Mouse (Mus musculus): ENCODE data around the gene Hnrnpa3. TPM values are rescaled to one million over a fixed set of nuclear protein-coding genes. Genes with fewer than 3 reads are reported as not detected.

The Hnrnpa3 gene
- polyA plus RNA-seq, 1 experiment from 2014 or later: 235 TPM

- H3K9me3 ChIP-seq: no peaks in the 10 kb centered on the region
- no peak overlapping the region for H3K4me2 ChIP-seq
- WGBS: 43% methylated on average over 14 of the region's 14 CpGs
- peaks cover 3% of the 10 kb centered on the region for H3K36me3 ChIP-seq
- H3K4me1 ChIP-seq (replicated peaks): no peaks in the 10 kb centered on the region
- H3K27me3 ChIP-seq: no peaks in the 10 kb centered on the region
- no peak for ATAC-seq (ENCODE audit: low FRiP score)
- no peak overlapping the region for H3K27ac ChIP-seq
- no peak overlapping the region for H3K9ac ChIP-seq
- H3K4me3 ChIP-seq: no peak overlapping the region
Observed at GRCm38 (mm10) chr2:75669491-75670445, 10.7 kb downstream of the Hnrnpa3 start.

GRCm38 (mm10) chr2:75670446-75671336 is 11.6 kb downstream of the Hnrnpa3 start:
- Histone ChIP-seq H3K36me3 (peaks cover 2% of the 10 kb centered on the region; the same call in 1 of the 2 replicates), H3K27ac (no peak overlapping the region), H3K9ac (no peak overlapping the region), H3K9me3 (no peaks in the 10 kb centered on the region), H3K27me3 (no peaks in the 10 kb centered on the region), H3K4me3 (no peak overlapping the region), H3K4me2 (no peak overlapping the region), H3K4me1 (replicated peaks) (no peaks in the 10 kb centered on the region)
- ATAC-seq (ENCODE audit: low FRiP score): no peak
- WGBS: 85% methylated on average over 6 of the region's 6 CpGs

DNA sequence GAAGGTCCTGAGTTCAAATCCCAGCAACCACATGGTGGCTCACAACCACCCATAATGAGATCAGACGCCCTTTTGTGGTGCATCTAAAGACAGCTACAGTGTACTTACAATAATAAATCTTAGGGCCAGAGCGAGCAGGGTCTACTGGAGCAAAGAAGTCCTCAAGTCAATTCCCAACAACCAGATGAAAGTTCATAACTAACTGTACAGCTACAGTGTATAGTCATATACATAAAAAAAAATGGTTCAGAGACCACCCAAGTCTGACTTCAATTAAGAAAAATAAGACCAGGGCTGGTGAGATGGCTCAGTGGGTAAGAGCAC is 12.2 kb downstream of the Hnrnpa3 start:
- Histone ChIP-seq H3K4me1 (replicated peaks) (peaks cover under 1% of the 10 kb centered on the region; the same call in 1 of the 2 replicates), H3K27me3 (no peaks in the 10 kb centered on the region), H3K36me3 (peaks cover 2% of the 10 kb centered on the region), H3K9ac (no peak overlapping the region), H3K4me2 (no peak overlapping the region), H3K27ac (no peak overlapping the region), H3K4me3 (no peak overlapping the region), H3K9me3 (no peaks in the 10 kb centered on the region)
- ATAC-seq (ENCODE audit: low FRiP score): no peak
- 90% methylated on average over 2 of the region's 2 CpGs for WGBS

DNA sequence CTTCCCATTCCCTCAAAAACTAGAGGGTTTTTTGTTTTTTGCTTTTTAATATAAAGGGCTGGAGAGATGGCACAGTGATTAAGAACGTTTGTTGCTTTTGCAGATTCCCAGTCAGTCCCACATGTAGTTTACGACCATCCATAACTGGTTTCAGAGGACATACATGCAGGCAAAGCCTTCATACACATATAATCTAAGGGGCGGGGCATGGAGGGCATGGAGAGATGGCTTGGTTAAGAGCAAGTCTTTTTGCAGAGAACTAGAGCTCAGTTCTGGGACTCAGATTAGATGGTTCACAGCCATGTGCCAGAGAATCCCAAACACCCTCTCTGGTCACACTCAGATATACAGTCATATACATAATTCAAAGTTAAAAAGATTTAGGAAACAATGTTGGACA is 13.5 kb downstream of the Hnrnpa3 start:
- H3K27ac ChIP-seq: no peak overlapping the region
- H3K9ac ChIP-seq: no peak overlapping the region
- no peak overlapping the region for H3K4me2 ChIP-seq
- peaks cover 7% of the 10 kb centered on the region for H3K36me3 ChIP-seq
- 84% methylated on average over 3 of the region's 3 CpGs for WGBS
- peaks cover 5% of the 10 kb centered on the region; the same call in 1 of the 2 replicates for H3K4me1 ChIP-seq (replicated peaks)
- no peaks in the 10 kb centered on the region for H3K9me3 ChIP-seq
- ATAC-seq (ENCODE audit: low FRiP score): no peak
- no peaks in the 10 kb centered on the region for H3K27me3 ChIP-seq
- H3K4me3 ChIP-seq: no peak overlapping the region

DNA sequence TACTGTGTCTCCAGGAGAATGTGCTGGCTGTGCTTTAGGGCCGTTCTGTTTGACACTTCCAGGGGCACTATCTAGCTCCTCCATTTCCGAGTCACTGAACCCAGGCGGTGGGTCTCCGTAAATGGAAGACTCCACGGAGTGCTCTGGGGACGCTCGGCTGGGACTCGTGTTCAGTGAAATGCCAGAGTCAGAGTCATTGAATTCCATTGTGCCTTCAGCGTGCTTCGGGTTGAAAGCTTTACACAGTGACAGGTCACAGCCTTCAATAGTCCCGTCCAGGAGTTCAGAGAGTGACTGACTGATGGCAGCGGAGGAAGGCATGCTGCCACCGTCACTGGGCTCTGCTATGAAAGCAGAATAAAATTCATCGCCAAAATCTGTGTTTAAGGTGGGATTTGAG is 17.5 kb downstream of the Hnrnpa3 start:
- Histone ChIP-seq H3K4me1 (replicated peaks) (peaks cover 5% of the 10 kb centered on the region; the same call in 1 of the 2 replicates), H3K4me3 (no peak overlapping the region), H3K27me3 (no peaks in the 10 kb centered on the region), H3K9me3 (no peaks in the 10 kb centered on the region), H3K9ac (no peak overlapping the region; the same call in 1 of the 2 replicates), H3K27ac (no peak overlapping the region), H3K36me3 (peaks cover 7% of the 10 kb centered on the region), H3K4me2 (0 out of 2 replicates have a peak overlapping the region, but pooled peaks have one; percentile 9)
- 51% methylated on average over 14 of the region's 14 CpGs for WGBS
- no peak; the same call in 1 of the 2 replicates for ATAC-seq (ENCODE audit: low FRiP score)

DNA sequence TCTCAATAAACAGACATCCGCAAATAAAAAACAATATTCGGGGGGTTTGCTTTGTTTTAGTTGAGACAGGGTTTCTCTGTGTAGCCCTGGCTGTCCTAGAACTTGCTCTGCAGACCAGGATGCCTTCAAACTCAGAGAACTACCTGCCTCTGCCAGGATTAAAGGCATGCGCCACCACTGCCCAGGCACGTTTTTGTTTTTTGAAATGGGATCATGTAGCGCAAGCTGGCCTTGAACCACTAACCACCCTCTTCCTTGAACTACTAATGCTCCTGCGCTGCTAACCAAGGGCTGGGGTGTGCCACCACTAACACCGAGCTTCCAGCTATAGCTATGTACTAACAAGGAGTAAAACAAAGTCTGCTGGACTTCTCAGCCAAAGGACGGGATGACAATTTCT is 20.9 kb downstream of the Hnrnpa3 start:
- peaks cover 7% of the 10 kb centered on the region for H3K36me3 ChIP-seq
- WGBS: 94% methylated on average over 8 of the region's 8 CpGs
- H3K9me3 ChIP-seq: no peaks in the 10 kb centered on the region
- H3K4me3 ChIP-seq: no peak overlapping the region
- no peak overlapping the region for H3K4me2 ChIP-seq
- no peak overlapping the region for H3K9ac ChIP-seq
- no peak overlapping the region for H3K27ac ChIP-seq
- H3K27me3 ChIP-seq: no peaks in the 10 kb centered on the region
- peaks cover 9% of the 10 kb centered on the region; the same call in 1 of the 2 replicates for H3K4me1 ChIP-seq (replicated peaks)
- ATAC-seq (ENCODE audit: low FRiP score): no peak

GRCm38 (mm10) chr2:75681439-75681838 is 22.4 kb downstream of the Hnrnpa3 start:
- Histone ChIP-seq H3K4me1 (replicated peaks) (peaks cover 7% of the 10 kb centered on the region; the same call in 1 of the 2 replicates), H3K36me3 (peaks cover 4% of the 10 kb centered on the region), H3K4me3 (no peak overlapping the region), H3K27ac (no peak overlapping the region), H3K4me2 (no peak overlapping the region), H3K9ac (no peak overlapping the region), H3K9me3 (no peaks in the 10 kb centered on the region), H3K27me3 (no peaks in the 10 kb centered on the region)
- 82% methylated on average over 7 of the region's 7 CpGs for WGBS
- ATAC-seq (ENCODE audit: low FRiP score): no peak

- Histone ChIP-seq H3K9ac (no peak overlapping the region), H3K27me3 (no peaks in the 10 kb centered on the region), H3K4me2 (no peak overlapping the region), H3K9me3 (no peaks in the 10 kb centered on the region), H3K36me3 (no peaks in the 10 kb centered on the region), H3K27ac (peak overlapping the region; percentile 64; the same call in 1 of the 2 replicates), H3K4me3 (no peak overlapping the region), H3K4me1 (replicated peaks) (0 out of 2 replicates have a peak, but pooled peaks cover 4% of the 10 kb centered on the region)
- WGBS: 72% methylated on average over 15 of the region's 15 CpGs
- ATAC-seq (ENCODE audit: low FRiP score): no peak
Observed at GRCm38 (mm10) chr2:75682978-75683709, 24.1 kb downstream of the Hnrnpa3 start.

DNA sequence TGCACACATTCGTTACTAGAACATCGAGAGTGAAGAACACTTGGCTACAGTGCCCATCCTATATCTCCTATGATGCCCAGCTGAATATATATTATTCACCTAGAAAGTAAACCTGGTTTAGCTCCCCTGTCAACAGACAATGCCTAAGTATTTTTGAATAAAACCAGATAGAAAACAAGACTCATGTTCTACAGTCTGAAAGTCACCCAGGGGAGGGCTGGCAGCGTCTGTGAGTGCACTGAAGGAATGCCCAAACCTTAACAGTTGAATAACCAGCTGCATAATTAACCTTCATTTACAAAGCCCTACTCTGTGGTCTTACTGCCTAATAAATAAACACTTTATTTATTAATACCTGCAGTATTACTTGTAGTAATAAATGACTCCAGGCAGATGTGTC is 25.5 kb downstream of the Hnrnpa3 start:
- no peak for ATAC-seq (ENCODE audit: low FRiP score)
- Histone ChIP-seq H3K9ac (no peak overlapping the region), H3K9me3 (no peaks in the 10 kb centered on the region), H3K27ac (no peak overlapping the region), H3K36me3 (no peaks in the 10 kb centered on the region), H3K4me3 (no peak overlapping the region), H3K4me1 (replicated peaks) (0 out of 2 replicates have a peak, but pooled peaks cover 4% of the 10 kb centered on the region), H3K27me3 (no peaks in the 10 kb centered on the region), H3K4me2 (no peak overlapping the region)
- WGBS: 74% methylated on average over 3 of the region's 3 CpGs

DNA sequence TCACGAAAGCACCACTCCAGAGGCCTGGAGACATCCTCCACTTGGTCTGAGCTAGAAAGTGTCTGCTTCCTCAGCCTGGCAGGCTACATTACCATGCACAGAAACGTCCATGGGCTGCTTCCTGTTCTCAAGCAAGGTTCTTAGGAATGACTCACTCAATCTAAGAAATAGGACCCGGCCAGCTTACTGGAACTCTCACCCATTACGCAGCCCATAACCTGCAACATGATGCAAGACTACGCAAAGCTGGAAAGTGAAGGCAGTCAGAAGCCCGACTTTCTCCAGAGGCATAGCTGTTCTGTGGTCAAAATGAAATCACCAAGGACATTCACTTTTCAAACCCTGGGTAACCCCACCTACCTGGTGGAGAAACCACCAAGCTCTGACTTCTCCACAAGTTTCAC is 26.4 kb downstream of the Hnrnpa3 start:
- no peaks in the 10 kb centered on the region for H3K9me3 ChIP-seq
- no peak overlapping the region for H3K9ac ChIP-seq
- 0 out of 2 replicates have a peak, but pooled peaks cover 4% of the 10 kb centered on the region for H3K4me1 ChIP-seq (replicated peaks)
- WGBS: 86% methylated on average over 6 of the region's 6 CpGs
- H3K27me3 ChIP-seq: no peaks in the 10 kb centered on the region
- no peak overlapping the region for H3K4me3 ChIP-seq
- ATAC-seq (ENCODE audit: low FRiP score): no peak
- no peak overlapping the region for H3K4me2 ChIP-seq
- no peaks in the 10 kb centered on the region for H3K36me3 ChIP-seq
- H3K27ac ChIP-seq: no peak overlapping the region

DNA sequence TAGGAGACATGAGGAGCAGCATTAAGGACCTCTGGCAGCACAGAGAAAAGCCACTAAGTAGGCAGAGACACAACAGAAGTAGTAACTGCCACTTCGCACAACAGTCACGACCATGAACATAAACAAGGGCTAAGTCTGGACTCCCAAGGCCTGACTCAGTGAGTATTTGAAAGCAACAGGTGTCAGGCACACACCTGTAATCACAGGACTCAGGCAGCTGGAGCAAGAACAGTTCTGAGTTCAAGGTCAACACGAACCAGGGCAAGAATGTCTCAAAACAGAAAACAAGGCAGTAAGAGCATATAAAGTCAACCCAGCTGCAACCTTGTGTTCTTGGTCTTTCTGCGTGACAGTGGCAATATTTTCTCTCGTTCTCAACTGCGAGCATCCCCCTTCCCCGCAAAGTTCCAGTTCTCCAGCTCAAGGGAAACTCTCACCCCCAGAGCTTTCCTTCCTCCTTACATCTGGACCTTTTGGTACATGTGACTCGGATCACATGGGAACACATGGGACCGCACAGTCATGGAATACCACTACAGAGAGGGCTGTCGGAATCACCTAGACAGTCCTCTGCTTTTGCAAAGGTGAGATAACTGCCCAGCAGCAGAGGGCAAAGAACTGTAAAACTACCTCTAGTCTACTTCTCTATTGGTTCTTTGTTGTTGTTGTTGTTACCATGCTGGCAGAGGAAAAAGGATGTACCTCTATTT is 28.1 kb downstream of the Hnrnpa3 start:
- Histone ChIP-seq H3K36me3 (no peaks in the 10 kb centered on the region), H3K9me3 (no peaks in the 10 kb centered on the region), H3K27ac (no peak overlapping the region), H3K4me2 (no peak overlapping the region), H3K4me1 (replicated peaks) (0 out of 2 replicates have a peak, but pooled peaks cover 4% of the 10 kb centered on the region), H3K9ac (no peak overlapping the region), H3K27me3 (no peaks in the 10 kb centered on the region), H3K4me3 (no peak overlapping the region)
- WGBS: 93% methylated on average over 10 of the region's 10 CpGs
- no peak for ATAC-seq (ENCODE audit: low FRiP score)
